Mouse (Mus musculus) kidney, adult 2 months (tissue): Measurements from ENCODE around the gene Ccdc136.

Source experiments
- CTCF ChIP-seq: fragments of 200-500 bp; conservative IDR thresholded peaks from 2 replicates; pipeline ENCODE4 v1.5.1; 2011; ENCODE audit warnings: low read depth, mild to moderate bottlenecking, control low read depth, low read length, moderate library complexity, mixed read lengths; ENCODE audit not compliant: insufficient read depth, insufficient read length
- POLR2A ChIP-seq: fragments of 200-500 bp; IDR thresholded peaks from one replicate; pipeline ENCODE4 v1.6.1; 2011; ENCODE audit warnings: low read depth, low read length, control low read depth

DNA sequence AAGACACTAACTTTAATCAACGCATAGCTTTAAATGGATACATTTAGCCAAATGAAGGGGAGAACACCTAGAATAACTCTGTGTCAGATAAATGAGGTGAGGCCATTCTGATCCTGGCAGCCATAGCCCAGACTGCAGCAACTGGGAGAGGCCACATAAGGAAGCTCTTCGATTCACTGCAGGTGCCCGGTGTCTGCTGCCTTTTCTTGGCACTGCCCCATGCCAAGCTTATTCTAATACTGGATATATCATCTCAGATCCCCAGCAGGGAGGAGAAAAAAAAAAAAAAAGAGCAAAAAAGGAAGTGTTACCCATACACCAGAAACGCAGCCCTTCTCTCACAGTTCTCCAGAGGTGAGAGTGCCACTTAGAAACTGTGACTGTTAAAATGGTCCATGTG lies 18.7 kb upstream of the Ccdc136 start:
- no peak for TF ChIP-seq CTCF
- no peak for TF ChIP-seq POLR2A
